Mouse (Mus musculus) heart, adult 2 months (tissue): ENCODE results near the gene Bsg.

Source experiments
- CTCF ChIP-seq: fragments of 200-600 bp; IDR thresholded peaks from 2 replicates; pipeline ENCODE4 v1.8.1; 2022; ENCODE audit warnings: antibody characterized with exemption, mild to moderate bottlenecking, moderate library complexity
- EP300 ChIP-seq: fragments of 200-500 bp; IDR thresholded peaks from 2 replicates; pipeline ENCODE4 v1.6.1; 2011; ENCODE audit warnings: low read depth, low read length, control low read depth; ENCODE audit not compliant: insufficient read depth
- POLR2A ChIP-seq: fragments of 200-500 bp; IDR thresholded peaks from 2 replicates; pipeline ENCODE4 v1.6.1; 2011; ENCODE audit warnings: mild to moderate bottlenecking, low read depth, low read length, control low read depth; ENCODE audit not compliant: insufficient read depth

DNA sequence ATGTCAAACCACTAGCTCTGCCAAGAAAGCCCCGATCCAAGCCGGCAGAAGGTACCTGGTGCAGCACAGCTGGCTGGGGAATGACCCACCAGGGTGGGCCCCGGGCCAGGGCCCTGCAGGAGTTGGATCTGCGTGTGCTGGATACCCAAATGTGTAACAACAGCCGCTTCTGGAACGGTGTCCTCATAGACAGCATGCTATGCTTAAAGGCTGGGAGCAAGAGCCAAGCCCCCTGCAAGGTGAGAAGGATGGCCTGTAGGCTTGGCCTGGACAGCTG is 10.0 kb upstream of the Bsg start:
- TF ChIP-seq CTCF (no peak), POLR2A (no peak), EP300 (no peak)
